Mouse (Mus musculus): ENCODE data around the gene Spns1. TPM values are rescaled to one million over a fixed set of nuclear protein-coding genes. Genes with fewer than 3 reads are reported as not detected.
"Not testable (repeated sequence)": the region's sequence is repeated elsewhere in the genome, so short reads cannot be mapped to it uniquely, and the experiment has no call there.

Gene Spns1
- polyA plus RNA-seq, 1 experiment from 2014 or later, result 41.1 TPM

DNA sequence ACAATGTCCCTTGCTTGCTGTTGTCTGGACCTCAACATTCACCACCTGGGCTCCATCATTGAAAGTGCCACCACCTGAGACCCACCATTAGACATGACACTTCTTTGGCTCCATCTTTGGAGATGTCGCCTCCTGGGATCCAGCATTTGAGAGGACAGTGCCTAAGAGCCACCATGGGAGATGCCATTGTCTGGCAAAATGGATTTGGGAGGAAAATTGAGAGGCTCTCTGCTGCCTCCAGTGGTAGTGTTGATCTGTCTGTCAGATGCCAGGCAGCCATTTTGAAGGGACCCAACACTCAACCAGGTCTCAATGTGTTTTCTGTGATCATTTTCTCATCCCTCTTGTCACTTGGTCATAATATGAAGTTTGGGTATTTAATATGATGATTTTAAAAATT lies 41.7 kb downstream of the Spns1 start:
- 72% methylated on average over 1 of the region's 1 CpGs for WGBS
- no peak overlapping the region for H3K9ac ChIP-seq (ENCODE audit: low read length)
- no peak for ATAC-seq (replicated peaks; ENCODE audit: extremely low read depth, insufficient read depth, low FRiP score)
- no peak overlapping the region for H3K27ac ChIP-seq (ENCODE audit: low read length)
- no peaks in the 10 kb centered on the region for H3K9me3 ChIP-seq (replicated peaks; ENCODE audit: control insufficient read depth, low read length)
- no peak overlapping the region for H3K4me2 ChIP-seq (ENCODE audit: low read depth, low read length)
- H3K36me3 ChIP-seq (ENCODE audit: control insufficient read depth, insufficient read depth), result no peaks in the 10 kb centered on the region
- no peak overlapping the region for H3K4me3 ChIP-seq (ENCODE audit: low read length)
- peaks cover 3% of the 10 kb centered on the region; the same call in 1 of the 2 replicates for H3K4me1 ChIP-seq (ENCODE audit: control insufficient read depth, insufficient read depth, low read length)
- no peaks in the 10 kb centered on the region for H3K27me3 ChIP-seq (ENCODE audit: control insufficient read depth, insufficient read depth, low read length)

DNA sequence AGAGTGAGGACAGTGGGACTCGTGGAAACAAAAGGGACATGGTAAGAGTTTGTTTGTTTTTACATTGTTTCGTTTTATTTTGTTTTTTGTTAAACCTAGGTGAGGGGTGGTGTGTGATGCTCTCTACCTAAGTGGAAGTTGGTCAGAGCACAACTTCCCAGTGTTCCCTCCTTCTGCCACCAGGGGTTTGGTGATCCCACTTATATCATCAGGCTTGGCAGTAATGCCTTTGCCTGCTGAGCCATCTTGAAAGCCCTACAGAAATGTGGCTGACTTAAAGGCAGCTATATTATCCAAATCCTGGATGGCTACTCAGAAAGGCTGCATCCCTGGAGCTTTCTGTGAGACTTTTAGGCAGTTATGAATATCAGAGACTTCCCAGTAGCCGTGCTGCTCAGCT lies 44.6 kb downstream of the Spns1 start:
- H3K27me3 ChIP-seq (ENCODE audit: control insufficient read depth, insufficient read depth, low read length), result no peaks in the 10 kb centered on the region
- H3K9ac ChIP-seq (ENCODE audit: low read length), result no peak overlapping the region
- ATAC-seq (replicated peaks; ENCODE audit: extremely low read depth, insufficient read depth, low FRiP score), result no peak
- WGBS, result 66% methylated on average over 3 of the region's 3 CpGs
- H3K9me3 ChIP-seq (replicated peaks; ENCODE audit: control insufficient read depth, low read length), result no peaks in the 10 kb centered on the region
- no peak overlapping the region for H3K27ac ChIP-seq (ENCODE audit: low read length)
- H3K4me1 ChIP-seq (ENCODE audit: control insufficient read depth, insufficient read depth, low read length), result no peaks in the 10 kb centered on the region
- H3K4me2 ChIP-seq (ENCODE audit: low read depth, low read length), result no peak overlapping the region
- H3K36me3 ChIP-seq (ENCODE audit: control insufficient read depth, insufficient read depth), result no peaks in the 10 kb centered on the region
- H3K4me3 ChIP-seq (ENCODE audit: low read length), result no peak overlapping the region

DNA sequence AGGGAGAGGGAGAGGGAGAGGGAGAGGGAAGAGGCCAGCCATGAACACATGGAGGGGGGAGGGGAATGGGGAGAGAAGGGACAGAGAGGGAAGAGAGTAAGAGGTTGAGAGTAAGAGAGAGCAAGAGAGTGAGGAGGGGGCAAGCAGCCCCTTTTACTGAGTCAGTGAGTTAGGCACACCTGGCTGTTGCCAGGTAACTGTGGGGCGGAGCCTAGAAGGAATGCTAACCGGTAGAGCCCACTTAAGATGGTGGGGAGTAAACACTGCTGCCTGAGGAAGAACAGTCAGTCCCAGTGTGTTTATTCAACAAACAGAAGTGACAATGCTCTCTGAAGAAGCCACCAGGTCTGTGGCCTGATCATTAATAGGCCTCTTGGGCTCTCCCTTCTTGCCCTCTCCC lies 46.6 kb downstream of the Spns1 start:
- no peak overlapping the region for H3K27ac ChIP-seq (ENCODE audit: low read length)
- H3K4me1 ChIP-seq (ENCODE audit: control insufficient read depth, insufficient read depth, low read length), result no peaks in the 10 kb centered on the region
- 30% methylated on average over 2 of the region's 2 CpGs for WGBS
- H3K27me3 ChIP-seq (ENCODE audit: control insufficient read depth, insufficient read depth, low read length), result peaks cover 6% of the 10 kb centered on the region; the same call in 1 of the 2 replicates
- H3K9ac ChIP-seq (ENCODE audit: low read length), result no peak overlapping the region
- no peak overlapping the region for H3K4me3 ChIP-seq (ENCODE audit: low read length)
- no peaks in the 10 kb centered on the region for H3K36me3 ChIP-seq (ENCODE audit: control insufficient read depth, insufficient read depth)
- H3K9me3 ChIP-seq (replicated peaks; ENCODE audit: control insufficient read depth, low read length), result no peaks in the 10 kb centered on the region
- no peak overlapping the region for H3K4me2 ChIP-seq (ENCODE audit: low read depth, low read length)
- no peak for ATAC-seq (replicated peaks; ENCODE audit: extremely low read depth, insufficient read depth, low FRiP score)

DNA sequence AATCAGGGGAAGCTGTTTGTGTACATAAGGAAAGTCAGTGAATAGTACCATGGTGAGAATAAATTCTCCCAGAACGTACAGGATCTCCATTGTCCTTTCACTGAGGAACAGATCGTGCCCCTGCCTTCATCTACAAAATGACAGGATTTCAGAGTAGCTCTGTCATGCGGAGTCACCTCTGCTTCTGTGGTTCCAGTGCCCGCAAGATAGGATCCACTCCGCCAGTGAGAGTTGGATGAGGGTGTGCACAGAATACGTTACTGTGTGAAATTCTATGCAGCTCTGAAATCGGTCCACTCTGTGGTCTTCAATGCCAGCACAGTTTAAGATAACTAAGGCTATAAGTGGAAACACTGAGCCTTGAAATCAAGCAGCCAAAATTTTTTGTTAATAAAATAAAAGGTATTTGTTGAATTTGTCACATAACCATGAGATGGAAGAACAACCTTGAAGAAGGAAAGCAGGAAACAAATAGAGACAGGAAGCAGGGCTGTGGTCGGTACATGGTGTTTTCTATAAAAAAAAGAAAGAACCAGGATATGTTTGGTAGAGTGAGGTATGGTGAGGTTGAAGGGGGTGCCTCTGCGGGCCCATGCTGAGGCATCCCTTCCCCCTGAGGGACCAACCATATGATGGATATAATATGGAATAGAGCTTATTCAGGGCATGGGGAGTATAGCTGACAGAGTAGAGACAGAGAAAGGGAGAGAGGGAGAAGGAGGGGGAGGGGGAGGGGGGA lies 47.2 kb downstream of the Spns1 start:
- Histone ChIP-seq H3K4me2 (ENCODE audit: low read depth, low read length) (no peak overlapping the region), H3K9me3 (replicated peaks; ENCODE audit: control insufficient read depth, low read length) (no peaks in the 10 kb centered on the region), H3K4me3 (ENCODE audit: low read length) (no peak overlapping the region), H3K36me3 (ENCODE audit: control insufficient read depth, insufficient read depth) (no peaks in the 10 kb centered on the region), H3K27ac (ENCODE audit: low read length) (no peak overlapping the region), H3K9ac (ENCODE audit: low read length) (no peak overlapping the region), H3K27me3 (ENCODE audit: control insufficient read depth, insufficient read depth, low read length) (peaks cover 6% of the 10 kb centered on the region; the same call in 1 of the 2 replicates), H3K4me1 (ENCODE audit: control insufficient read depth, insufficient read depth, low read length) (no peaks in the 10 kb centered on the region)
- 67% methylated on average over 9 of the region's 9 CpGs for WGBS
- no peak for ATAC-seq (replicated peaks; ENCODE audit: extremely low read depth, insufficient read depth, low FRiP score)

DNA sequence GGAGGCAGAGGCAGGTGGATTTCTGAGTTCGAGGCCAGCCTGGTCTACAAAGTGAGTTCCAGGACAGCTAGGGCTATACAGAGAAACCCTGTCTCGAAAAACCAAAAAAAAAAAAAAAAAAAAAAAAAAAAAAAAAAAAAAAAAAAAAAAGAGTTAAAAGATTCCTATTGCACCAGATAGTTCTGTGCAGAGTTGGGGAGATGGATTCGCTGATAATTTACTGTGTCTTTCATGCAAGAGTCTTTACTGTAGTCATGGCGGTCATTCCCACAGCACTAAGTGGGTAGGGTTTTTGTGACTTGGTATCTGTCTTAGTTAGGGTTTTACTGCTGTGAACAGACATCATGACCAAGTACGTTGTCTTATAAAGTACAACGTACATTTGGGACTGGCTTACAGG lies 48.4 kb downstream of the Spns1 start:
- not testable (repeated sequence) for H3K27ac ChIP-seq (ENCODE audit: low read length); ATAC-seq (replicated peaks; ENCODE audit: extremely low read depth, insufficient read depth, low FRiP score); H3K36me3 ChIP-seq (ENCODE audit: control insufficient read depth, insufficient read depth); H3K4me3 ChIP-seq (ENCODE audit: low read length); H3K4me2 ChIP-seq (ENCODE audit: low read depth, low read length); H3K4me1 ChIP-seq (ENCODE audit: control insufficient read depth, insufficient read depth, low read length); H3K9ac ChIP-seq (ENCODE audit: low read length); H3K9me3 ChIP-seq (replicated peaks; ENCODE audit: control insufficient read depth, low read length)
- 78% methylated on average over 4 of the region's 6 CpGs for WGBS
- H3K27me3 ChIP-seq (ENCODE audit: control insufficient read depth, insufficient read depth, low read length), result peaks cover 10% of the 10 kb centered on the region

DNA sequence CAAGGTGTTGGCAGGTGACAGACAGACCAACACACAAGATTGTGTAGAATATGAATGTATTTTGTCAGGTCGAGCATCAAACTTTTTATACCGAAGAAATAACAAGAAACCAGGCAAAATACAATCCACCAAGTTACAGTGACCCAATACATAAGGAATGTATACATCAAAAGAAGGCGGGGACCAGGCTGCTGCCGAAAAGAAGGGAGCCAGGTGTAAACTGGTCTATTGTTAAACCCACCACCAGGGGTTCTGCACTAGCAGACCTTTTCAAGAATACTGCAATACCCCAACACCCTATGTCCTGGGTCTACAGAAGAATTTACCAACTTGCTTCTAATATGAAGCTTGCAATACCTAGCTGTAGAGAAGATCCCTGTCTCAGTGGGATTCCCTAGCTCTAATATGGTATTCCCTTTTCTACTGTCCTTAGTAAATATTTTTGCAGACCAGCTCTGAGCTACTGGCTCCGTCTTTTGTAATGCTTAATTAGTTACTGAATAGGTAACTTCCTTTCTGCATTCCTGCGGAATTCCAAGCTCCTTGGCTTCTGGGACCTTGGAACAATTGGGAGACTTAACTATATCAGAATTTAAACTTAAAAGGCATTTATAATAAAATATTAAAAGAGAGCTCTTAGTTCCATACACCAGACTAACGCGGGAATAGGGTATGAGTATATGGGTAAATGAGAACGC lies 51.5 kb downstream of the Spns1 start:
- not testable (repeated sequence) for H3K4me2 ChIP-seq (ENCODE audit: low read depth, low read length); H3K9me3 ChIP-seq (replicated peaks; ENCODE audit: control insufficient read depth, low read length); H3K36me3 ChIP-seq (ENCODE audit: control insufficient read depth, insufficient read depth); H3K27ac ChIP-seq (ENCODE audit: low read length); H3K4me3 ChIP-seq (ENCODE audit: low read length); ATAC-seq (replicated peaks; ENCODE audit: extremely low read depth, insufficient read depth, low FRiP score); H3K9ac ChIP-seq (ENCODE audit: low read length); H3K4me1 ChIP-seq (ENCODE audit: control insufficient read depth, insufficient read depth, low read length)
- 26% methylated on average over 9 of the region's 9 CpGs for WGBS
- H3K27me3 ChIP-seq (ENCODE audit: control insufficient read depth, insufficient read depth, low read length), result peaks cover 10% of the 10 kb centered on the region

DNA sequence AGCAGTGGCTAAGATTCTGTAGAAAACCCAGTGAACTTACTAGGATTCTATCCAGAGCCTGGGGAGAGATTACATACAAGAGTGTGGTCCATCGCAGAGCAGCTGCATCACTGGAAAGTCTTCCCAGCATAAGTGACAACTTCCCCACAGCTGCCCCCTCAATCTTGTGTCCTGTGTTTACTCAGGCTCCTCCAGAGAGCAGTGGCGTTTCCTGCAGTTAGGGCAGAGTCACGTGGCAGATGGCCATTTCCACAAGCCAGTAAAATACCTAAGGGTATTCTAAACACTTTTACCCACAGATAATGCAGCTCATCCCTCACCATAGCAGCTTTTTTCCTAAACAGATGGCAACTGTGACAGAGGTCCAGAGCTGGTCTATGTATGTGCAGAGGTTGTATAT lies 52.5 kb downstream of the Spns1 start:
- WGBS, result 22% methylated on average over 3 of the region's 3 CpGs
- no peak; the same call in 1 of the 2 replicates for ATAC-seq (replicated peaks; ENCODE audit: extremely low read depth, insufficient read depth, low FRiP score)
- no peak overlapping the region for H3K4me2 ChIP-seq (ENCODE audit: low read depth, low read length)

DNA sequence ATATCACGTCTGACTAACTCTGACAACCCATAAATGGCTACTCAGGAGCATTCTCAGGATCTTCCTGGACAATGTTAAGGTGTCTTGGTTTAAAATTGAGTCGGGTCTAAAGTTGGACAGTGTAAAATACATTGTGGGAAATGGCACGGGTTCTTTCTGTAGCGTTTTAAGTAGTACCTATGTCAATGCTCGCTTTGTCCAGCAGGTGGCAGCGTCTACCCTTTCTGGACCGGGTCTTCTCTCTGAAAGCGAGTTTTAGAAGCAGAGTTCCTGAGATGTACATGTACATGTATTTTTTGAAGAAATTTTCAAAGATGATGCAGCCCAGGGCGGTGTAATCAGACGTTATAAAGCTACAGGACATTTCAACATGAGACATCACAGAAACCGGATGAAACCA lies 53.5 kb downstream of the Spns1 start:
- no peaks in the 10 kb centered on the region for H3K4me1 ChIP-seq (ENCODE audit: control insufficient read depth, insufficient read depth, low read length)
- H3K36me3 ChIP-seq (ENCODE audit: control insufficient read depth, insufficient read depth), result no peaks in the 10 kb centered on the region
- no peak; the same call in 1 of the 2 replicates for ATAC-seq (replicated peaks; ENCODE audit: extremely low read depth, insufficient read depth, low FRiP score)
- H3K4me3 ChIP-seq (ENCODE audit: low read length), result no peak overlapping the region
- no peaks in the 10 kb centered on the region for H3K9me3 ChIP-seq (replicated peaks; ENCODE audit: control insufficient read depth, low read length)
- H3K27me3 ChIP-seq (ENCODE audit: control insufficient read depth, insufficient read depth, low read length), result peaks cover 10% of the 10 kb centered on the region
- H3K27ac ChIP-seq (ENCODE audit: low read length), result no peak overlapping the region
- no peak overlapping the region; the same call in 1 of the 2 replicates for H3K4me2 ChIP-seq (ENCODE audit: low read depth, low read length)
- H3K9ac ChIP-seq (ENCODE audit: low read length), result no peak overlapping the region
- WGBS, result 9% methylated on average over 11 of the region's 11 CpGs

More for the DNA sequence above, 52.5 kb downstream of the Spns1 start:
- H3K9me3 ChIP-seq (replicated peaks; ENCODE audit: control insufficient read depth, low read length), result no peaks in the 10 kb centered on the region
- H3K36me3 ChIP-seq (ENCODE audit: control insufficient read depth, insufficient read depth), result no peaks in the 10 kb centered on the region
- H3K9ac ChIP-seq (ENCODE audit: low read length), result no peak overlapping the region
- no peaks in the 10 kb centered on the region for H3K4me1 ChIP-seq (ENCODE audit: control insufficient read depth, insufficient read depth, low read length)
- H3K4me3 ChIP-seq (ENCODE audit: low read length), result no peak overlapping the region
- H3K27me3 ChIP-seq (ENCODE audit: control insufficient read depth, insufficient read depth, low read length), result peaks cover 10% of the 10 kb centered on the region
- H3K27ac ChIP-seq (ENCODE audit: low read length), result peak overlapping the region; percentile 0; the same call in 1 of the 2 replicates

All from heart, embryonic 16.5 days (tissue).